Mouse (Mus musculus): ENCODE measurements around the gene Raly.

DNA sequence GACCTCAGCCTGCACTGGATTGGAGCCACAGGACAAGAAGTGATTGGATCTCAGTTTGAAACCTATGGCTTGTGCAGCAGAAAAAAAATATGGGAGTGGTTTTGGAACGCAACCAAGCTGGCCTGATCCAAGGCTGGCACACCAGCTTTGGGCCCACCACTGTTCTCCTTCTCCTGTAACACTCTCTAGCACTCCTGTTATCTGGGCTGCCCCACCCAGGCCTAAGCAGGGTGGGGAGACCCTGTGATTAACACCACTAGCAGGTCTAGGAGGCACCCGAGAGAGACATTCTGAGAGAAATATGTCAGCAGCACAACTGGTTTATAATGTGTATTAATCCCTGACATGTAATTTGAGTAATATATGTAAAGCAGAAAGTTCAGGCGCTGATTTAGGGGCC lies 27.7 kb upstream of the Raly start:
- TF ChIP-seq POLR2A (IDR thresholded peaks at IDR 0.05; ENCODE audit: borderline replicate concordance, control insufficient read depth, low read depth, low read length) (no peak), CTCF (IDR thresholded peaks at IDR 0.05; ENCODE audit: control insufficient read depth, insufficient read depth, low read length) (no peak)

All from bone marrow, adult 2 months (tissue).